Mouse (Mus musculus): Measurements from ENCODE around the gene Gls. TPM values are rescaled to one million over a fixed set of nuclear protein-coding genes. Genes with fewer than 3 reads are reported as not detected.

Gls gene
- total RNA-seq, 1 experiment = 91.2 TPM

- Histone ChIP-seq H3K36me3 (ENCODE audit: control insufficient read depth, insufficient read depth, low read length, poor library complexity, severe bottlenecking) (no peaks in the 10 kb centered on the region), H3K27ac (ENCODE audit: insufficient read depth, low read depth, low read length, poor library complexity, severe bottlenecking) (no peak overlapping the region), H3K9me3 (ENCODE audit: control insufficient read depth, insufficient read depth, low read depth, low read length) (no peaks in the 10 kb centered on the region), H3K9ac (ENCODE audit: insufficient read depth, low read depth, low read length, poor library complexity, severe bottlenecking) (no peak overlapping the region), H3K4me1 (ENCODE audit: control insufficient read depth in 2 of 2, insufficient read depth in 2 of 2, low read length in 2 of 2, poor library complexity in 1 of 2) (no peaks in the 10 kb centered on the region), H3K4me3 (ENCODE audit: insufficient read depth in 1 of 2, low read depth in 1 of 2, low read length in 2 of 2, poor library complexity in 1 of 2, severe bottlenecking in 1 of 2) (no peak overlapping the region)
- in situ Hi-C loops (cut with MboI; ENCODE audit: low sequenced_read_pairs in 2 of 2, unreplicated experiment in 2 of 2) = no loop called here
- no peak for DNase-seq (ENCODE audit: low read depth, low spot score)
- TF ChIP-seq CHD2 (IDR thresholded peaks at IDR 0.05; ENCODE audit: low read depth, low read length) (no peak), HCFC1 (IDR thresholded peaks at IDR 0.05; ENCODE audit: borderline replicate concordance, insufficient read depth, low read length) (no peak), ZNF384 (IDR thresholded peaks at IDR 0.05; ENCODE audit: low read depth, low read length) (no peak), MAFK (IDR thresholded peaks at IDR 0.05; ENCODE audit: insufficient read depth, low read depth, low read length) (no peak), ZC3H11A (IDR thresholded peaks at IDR 0.05; ENCODE audit: borderline replicate concordance, low read depth, low read length) (no peak)
Measured at GRCm38 (mm10) chr1:52258006-52258749, 25.1 kb upstream of the Gls start.

- no peaks in the 10 kb centered on the region for H3K36me3 ChIP-seq (ENCODE audit: control insufficient read depth, insufficient read depth, low read length, poor library complexity, severe bottlenecking)
- H3K4me3 ChIP-seq (ENCODE audit: insufficient read depth in 1 of 2, low read depth in 1 of 2, low read length in 2 of 2, poor library complexity in 1 of 2, severe bottlenecking in 1 of 2) = no peak overlapping the region
- TF ChIP-seq HCFC1 (IDR thresholded peaks at IDR 0.05; ENCODE audit: borderline replicate concordance, insufficient read depth, low read length) (no peak), CHD2 (IDR thresholded peaks at IDR 0.05; ENCODE audit: low read depth, low read length) (no peak), ZC3H11A (IDR thresholded peaks at IDR 0.05; ENCODE audit: borderline replicate concordance, low read depth, low read length) (no peak), MAFK (IDR thresholded peaks at IDR 0.05; ENCODE audit: insufficient read depth, low read depth, low read length) (no peak), ZNF384 (IDR thresholded peaks at IDR 0.05; ENCODE audit: low read depth, low read length) (no peak)
- DNase-seq (ENCODE audit: low read depth, low spot score) = no peak
- in situ Hi-C loops (cut with MboI; ENCODE audit: low sequenced_read_pairs in 2 of 2, unreplicated experiment in 2 of 2) = no loop called here
- H3K9me3 ChIP-seq (ENCODE audit: control insufficient read depth, insufficient read depth, low read depth, low read length) = no peaks in the 10 kb centered on the region
- no peak overlapping the region for H3K9ac ChIP-seq (ENCODE audit: insufficient read depth, low read depth, low read length, poor library complexity, severe bottlenecking)
- H3K4me1 ChIP-seq (ENCODE audit: control insufficient read depth in 2 of 2, insufficient read depth in 2 of 2, low read length in 2 of 2, poor library complexity in 1 of 2) = no peaks in the 10 kb centered on the region
- H3K27ac ChIP-seq (ENCODE audit: insufficient read depth, low read depth, low read length, poor library complexity, severe bottlenecking) = no peak overlapping the region
Measured at GRCm38 (mm10) chr1:52256916-52257315, 23.9 kb upstream of the Gls start.

GRCm38 (mm10) chr1:52256194-52256593 is 23.2 kb upstream of the Gls start:
- Histone ChIP-seq H3K9me3 (ENCODE audit: control insufficient read depth, insufficient read depth, low read depth, low read length) (no peaks in the 10 kb centered on the region), H3K9ac (ENCODE audit: insufficient read depth, low read depth, low read length, poor library complexity, severe bottlenecking) (no peak overlapping the region), H3K4me3 (ENCODE audit: insufficient read depth in 1 of 2, low read depth in 1 of 2, low read length in 2 of 2, poor library complexity in 1 of 2, severe bottlenecking in 1 of 2) (no peak overlapping the region), H3K4me1 (ENCODE audit: control insufficient read depth in 2 of 2, insufficient read depth in 2 of 2, low read length in 2 of 2, poor library complexity in 1 of 2) (no peaks in the 10 kb centered on the region), H3K27ac (ENCODE audit: insufficient read depth, low read depth, low read length, poor library complexity, severe bottlenecking) (no peak overlapping the region), H3K36me3 (ENCODE audit: control insufficient read depth, insufficient read depth, low read length, poor library complexity, severe bottlenecking) (no peaks in the 10 kb centered on the region)
- TF ChIP-seq HCFC1 (IDR thresholded peaks at IDR 0.05; ENCODE audit: borderline replicate concordance, insufficient read depth, low read length) (no peak), MAFK (IDR thresholded peaks at IDR 0.05; ENCODE audit: insufficient read depth, low read depth, low read length) (no peak), ZC3H11A (IDR thresholded peaks at IDR 0.05; ENCODE audit: borderline replicate concordance, low read depth, low read length) (no peak), ZNF384 (IDR thresholded peaks at IDR 0.05; ENCODE audit: low read depth, low read length) (no peak), CHD2 (IDR thresholded peaks at IDR 0.05; ENCODE audit: low read depth, low read length) (no peak)
- DNase-seq (ENCODE audit: low read depth, low spot score) = no peak
- in situ Hi-C loops (cut with MboI; ENCODE audit: low sequenced_read_pairs in 2 of 2, unreplicated experiment in 2 of 2) = no loop called here

- H3K4me3 ChIP-seq (ENCODE audit: insufficient read depth in 1 of 2, low read depth in 1 of 2, low read length in 2 of 2, poor library complexity in 1 of 2, severe bottlenecking in 1 of 2) = no peak overlapping the region
- no peak overlapping the region for H3K27ac ChIP-seq (ENCODE audit: insufficient read depth, low read depth, low read length, poor library complexity, severe bottlenecking)
- no peak for TF ChIP-seq CHD2 (IDR thresholded peaks at IDR 0.05; ENCODE audit: low read depth, low read length)
- TF ChIP-seq MAFK (IDR thresholded peaks at IDR 0.05; ENCODE audit: insufficient read depth, low read depth, low read length) = no peak
- no peak for TF ChIP-seq ZNF384 (IDR thresholded peaks at IDR 0.05; ENCODE audit: low read depth, low read length)
- no peak for TF ChIP-seq HCFC1 (IDR thresholded peaks at IDR 0.05; ENCODE audit: borderline replicate concordance, insufficient read depth, low read length)
- TF ChIP-seq ZC3H11A (IDR thresholded peaks at IDR 0.05; ENCODE audit: borderline replicate concordance, low read depth, low read length) = no peak
- no peaks in the 10 kb centered on the region for H3K4me1 ChIP-seq (ENCODE audit: control insufficient read depth in 2 of 2, insufficient read depth in 2 of 2, low read length in 2 of 2, poor library complexity in 1 of 2)
- in situ Hi-C loops (cut with MboI; ENCODE audit: low sequenced_read_pairs in 2 of 2, unreplicated experiment in 2 of 2) = no loop called here
- H3K9ac ChIP-seq (ENCODE audit: insufficient read depth, low read depth, low read length, poor library complexity, severe bottlenecking) = no peak overlapping the region
- H3K9me3 ChIP-seq (ENCODE audit: control insufficient read depth, insufficient read depth, low read depth, low read length) = no peaks in the 10 kb centered on the region
- no peaks in the 10 kb centered on the region for H3K36me3 ChIP-seq (ENCODE audit: control insufficient read depth, insufficient read depth, low read length, poor library complexity, severe bottlenecking)
- no peak for DNase-seq (ENCODE audit: low read depth, low spot score)
Measured at GRCm38 (mm10) chr1:52254411-52254810, 21.4 kb upstream of the Gls start.
